Mouse (Mus musculus): ENCODE results near the gene Imp4.
A peak's percentile ranks its signal among the peaks of the same experiment; 100 is the strongest.

DNA sequence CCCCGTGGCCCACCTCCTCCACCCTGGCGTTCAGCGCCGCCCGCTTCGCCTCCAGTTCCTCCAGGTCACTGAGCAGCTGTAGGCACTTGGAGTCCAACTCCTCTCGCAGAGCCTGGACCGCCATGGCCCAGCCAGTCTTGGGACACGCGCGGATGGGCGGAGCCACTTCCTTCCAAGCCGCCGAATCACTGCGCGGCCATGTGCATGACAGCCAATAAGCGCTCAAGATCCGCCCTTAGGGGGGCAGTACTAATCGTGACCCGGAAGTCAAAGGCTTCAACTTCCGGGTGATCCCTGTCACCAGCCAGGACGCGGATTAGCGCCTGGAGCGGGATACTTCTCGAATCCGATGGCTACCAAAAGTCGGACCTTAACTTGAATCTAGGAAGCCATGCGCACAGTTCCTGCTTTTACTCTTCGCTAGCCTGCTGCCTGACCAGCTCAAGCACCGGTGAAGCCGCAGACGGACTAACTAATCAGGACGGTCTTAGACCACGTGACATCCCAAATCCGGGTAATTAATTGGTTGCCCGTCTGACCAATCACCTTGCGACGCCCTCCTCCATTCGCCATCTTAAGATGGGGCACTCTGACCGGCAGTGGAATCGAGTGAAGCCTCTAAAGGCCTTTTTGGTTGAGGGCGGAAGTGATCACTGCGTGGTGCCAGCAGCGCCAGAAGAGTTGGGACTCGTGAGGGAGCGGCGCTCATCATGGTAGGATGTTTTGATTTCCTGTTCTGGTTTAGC is at the start of gene Imp4, which contains the start of gene Ccdc115:
- TF ChIP-seq CTCF (IDR thresholded peaks at IDR 0.05; ENCODE audit: extremely low read depth, insufficient read length, insufficient replicate concordance, low read depth, low read length) (no peak), POLR2A (IDR thresholded peaks at IDR 0.05; ENCODE audit: low read depth, low read length) (peak; percentile 47)

Data from small intestine, adult 2 months (tissue).